Mouse (Mus musculus): Measurements from ENCODE around the gene Sugct. TPM values are rescaled to one million over a fixed set of nuclear protein-coding genes. Genes with fewer than 3 reads are reported as not detected.

The Sugct gene
- polyA plus RNA-seq, 1 experiment from 2014 or later = 3.6 TPM

DNA sequence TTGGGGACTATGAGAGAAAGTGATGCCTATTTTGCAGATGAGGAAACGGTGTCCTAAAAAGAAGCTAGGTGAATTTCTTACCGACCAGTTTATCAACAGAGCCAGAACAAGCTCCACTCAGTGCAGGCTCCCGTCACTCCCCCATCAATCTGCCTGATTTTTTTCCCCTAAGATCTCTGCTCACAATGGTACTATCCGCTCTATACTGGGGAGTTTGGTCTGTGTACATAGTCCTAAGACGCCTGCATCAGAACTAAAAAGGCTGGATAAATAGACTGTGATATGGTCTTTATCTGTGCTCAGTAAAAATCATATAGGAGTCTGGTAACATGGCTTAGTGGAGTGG is 755.9 kb downstream of the Sugct start:
- H3K36me3 ChIP-seq (ENCODE audit: control insufficient read depth, insufficient read depth, low read length) = no peaks in the 10 kb centered on the region
- 85% methylated on average over 5 of the region's 5 CpGs for WGBS

DNA sequence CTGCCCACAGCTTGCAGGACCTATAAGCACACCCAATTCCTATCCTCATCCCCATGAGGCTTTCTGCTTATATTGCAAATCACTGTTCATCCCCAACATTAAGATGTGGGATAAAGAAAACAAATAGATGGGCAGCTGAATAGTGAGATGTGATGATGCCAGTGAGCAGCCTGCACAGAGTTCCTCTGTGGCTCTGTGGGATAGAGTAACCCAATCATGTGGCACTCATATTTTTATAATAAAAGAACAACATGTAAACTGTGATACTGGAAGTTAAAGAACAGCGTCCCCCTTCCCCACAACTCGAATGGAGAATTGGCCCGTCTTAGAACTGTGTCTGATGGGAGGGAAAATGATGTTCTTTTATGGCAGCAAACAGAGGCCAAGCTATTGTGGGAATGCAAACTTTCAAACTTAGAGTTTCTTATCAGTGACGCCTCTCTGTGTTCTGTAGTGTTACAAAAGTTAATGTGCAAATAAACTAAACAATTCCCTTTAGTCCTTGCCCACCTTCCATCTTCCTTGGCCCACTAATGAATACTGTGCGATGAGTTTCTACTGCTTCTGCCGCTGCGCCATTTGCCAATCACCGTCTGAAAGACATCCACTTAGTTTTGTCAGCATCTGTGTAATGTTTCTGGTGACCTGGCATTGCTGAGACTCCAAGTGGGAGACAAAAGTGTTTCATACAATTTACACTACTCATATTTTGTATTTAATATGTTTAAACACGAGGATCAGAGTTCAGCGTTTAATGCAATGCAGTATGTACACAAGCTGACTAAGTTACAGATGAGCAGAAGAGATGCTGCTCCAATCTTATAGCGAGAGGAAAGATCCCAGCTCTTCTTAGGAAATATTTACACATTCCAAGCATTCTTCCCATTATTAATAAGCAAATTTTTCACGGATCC is 756.5 kb downstream of the Sugct start:
- no peaks in the 10 kb centered on the region for H3K27me3 ChIP-seq (ENCODE audit: control insufficient read depth, insufficient read depth, low read length)
- H3K4me3 ChIP-seq (ENCODE audit: low read depth, low read length) = no peak overlapping the region
- WGBS = 91% methylated on average over 12 of the region's 12 CpGs
- H3K9me3 ChIP-seq (ENCODE audit: control insufficient read depth, low read length) = no peaks in the 10 kb centered on the region
- no peak overlapping the region for H3K9ac ChIP-seq (ENCODE audit: low read length)
- no peaks in the 10 kb centered on the region for H3K4me1 ChIP-seq (replicated peaks; ENCODE audit: control insufficient read depth, insufficient read depth, low read length)
- H3K27ac ChIP-seq (ENCODE audit: low read depth, low read length) = no peak overlapping the region
- ATAC-seq (replicated peaks; ENCODE audit: low FRiP score) (no peak), DNase-seq (ENCODE audit: low spot score) (no peak)
- no peaks in the 10 kb centered on the region for H3K36me3 ChIP-seq (ENCODE audit: control insufficient read depth, insufficient read depth, low read length)
- H3K4me2 ChIP-seq (ENCODE audit: low read depth, low read length, severe bottlenecking) = no peak overlapping the region

More for the DNA sequence above, 755.9 kb downstream of the Sugct start:
- no peak overlapping the region for H3K27ac ChIP-seq (ENCODE audit: low read depth, low read length)
- no peak overlapping the region for H3K4me2 ChIP-seq (ENCODE audit: low read depth, low read length, severe bottlenecking)
- no peaks in the 10 kb centered on the region for H3K27me3 ChIP-seq (ENCODE audit: control insufficient read depth, insufficient read depth, low read length)
- H3K9me3 ChIP-seq (ENCODE audit: control insufficient read depth, low read length) = no peaks in the 10 kb centered on the region
- H3K4me3 ChIP-seq (ENCODE audit: low read depth, low read length) = no peak overlapping the region
- no peak overlapping the region for H3K9ac ChIP-seq (ENCODE audit: low read length)
- H3K4me1 ChIP-seq (replicated peaks; ENCODE audit: control insufficient read depth, insufficient read depth, low read length) = no peaks in the 10 kb centered on the region
- ATAC-seq (replicated peaks; ENCODE audit: low FRiP score) (no peak), DNase-seq (ENCODE audit: low spot score) (no peak)

DNA sequence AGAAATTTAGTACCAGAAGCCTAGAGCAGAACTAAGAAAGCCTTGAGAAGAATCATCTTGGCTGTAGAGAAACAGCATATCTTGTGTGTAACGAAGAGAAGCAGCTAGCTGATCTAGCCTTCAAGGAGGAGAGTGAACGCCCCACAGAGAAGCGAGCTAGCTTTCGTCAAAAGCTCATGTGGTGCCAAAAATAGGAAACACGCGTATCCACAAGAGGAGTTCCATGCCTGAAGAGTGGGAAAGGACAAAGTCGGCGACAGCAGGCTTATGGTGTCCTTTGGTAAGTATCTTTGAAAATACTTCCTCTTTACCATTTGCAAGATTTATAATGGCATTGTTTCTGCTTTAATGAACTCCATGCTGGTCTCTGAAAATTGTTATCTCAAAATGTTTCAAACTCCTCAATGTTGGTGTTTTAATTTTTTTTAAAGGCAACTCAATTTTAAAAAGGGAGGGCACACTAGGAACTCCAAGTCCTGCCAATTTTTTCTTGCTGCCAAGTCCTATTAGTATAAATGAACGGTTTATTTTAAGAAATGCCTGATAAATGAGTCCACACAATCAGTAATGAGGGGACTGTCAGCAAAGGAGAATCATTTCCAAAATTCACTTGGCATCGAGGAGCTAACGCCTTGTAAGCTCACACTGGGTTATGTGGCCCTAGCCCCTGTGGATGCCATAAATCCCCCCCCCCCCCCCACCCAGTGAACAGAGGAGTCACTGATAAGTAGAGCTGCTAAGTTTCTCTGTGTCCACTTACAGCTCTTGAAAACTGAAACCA is 757.7 kb downstream of the Sugct start:
- no peak for ATAC-seq (replicated peaks; ENCODE audit: low FRiP score)

DNA sequence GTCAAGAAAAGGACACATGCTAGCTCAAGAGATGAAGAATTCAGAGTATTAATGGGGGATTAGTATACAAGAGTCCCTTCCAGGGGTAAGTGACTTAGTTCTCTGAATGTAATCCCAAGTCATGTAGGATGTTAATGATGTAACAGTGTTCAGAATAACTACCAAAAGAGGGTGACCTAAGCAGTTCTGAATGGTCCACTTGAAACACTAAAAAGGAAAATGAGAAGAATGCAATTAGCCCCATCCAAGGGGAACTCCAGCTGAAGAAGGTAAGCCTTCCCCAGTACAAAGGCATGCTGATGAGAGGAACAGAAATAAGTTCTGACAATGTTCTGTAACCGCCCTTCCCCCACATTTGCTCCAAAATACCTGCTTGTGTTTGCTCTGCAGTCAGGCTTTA is 760.3 kb downstream of the Sugct start:
- no peaks in the 10 kb centered on the region for H3K36me3 ChIP-seq (ENCODE audit: control insufficient read depth, insufficient read depth, low read length)
- H3K27me3 ChIP-seq (ENCODE audit: control insufficient read depth, insufficient read depth, low read length) = no peaks in the 10 kb centered on the region
- no peak overlapping the region for H3K9ac ChIP-seq (ENCODE audit: low read length)
- ATAC-seq (replicated peaks; ENCODE audit: low FRiP score) (no peak), DNase-seq (ENCODE audit: low spot score) (no peak)
- H3K4me3 ChIP-seq (ENCODE audit: low read depth, low read length) = no peak overlapping the region
- 65% methylated on average over 1 of the region's 1 CpGs for WGBS
- no peaks in the 10 kb centered on the region for H3K4me1 ChIP-seq (replicated peaks; ENCODE audit: control insufficient read depth, insufficient read depth, low read length)
- no peak overlapping the region for H3K4me2 ChIP-seq (ENCODE audit: low read depth, low read length, severe bottlenecking)
- H3K9me3 ChIP-seq (ENCODE audit: control insufficient read depth, low read length) = no peaks in the 10 kb centered on the region
- H3K27ac ChIP-seq (ENCODE audit: low read depth, low read length) = no peak overlapping the region

More for the DNA sequence above, 757.7 kb downstream of the Sugct start:
- no peak overlapping the region for H3K27ac ChIP-seq (ENCODE audit: low read depth, low read length)
- H3K4me1 ChIP-seq (replicated peaks; ENCODE audit: control insufficient read depth, insufficient read depth, low read length) = no peaks in the 10 kb centered on the region
- H3K9ac ChIP-seq (ENCODE audit: low read length) = no peak overlapping the region
- WGBS = 90% methylated on average over 11 of the region's 11 CpGs
- no peak overlapping the region for H3K4me3 ChIP-seq (ENCODE audit: low read depth, low read length)
- H3K27me3 ChIP-seq (ENCODE audit: control insufficient read depth, insufficient read depth, low read length) = no peaks in the 10 kb centered on the region
- DNase-seq (ENCODE audit: low spot score) = no peak
- no peaks in the 10 kb centered on the region for H3K9me3 ChIP-seq (ENCODE audit: control insufficient read depth, low read length)
- no peaks in the 10 kb centered on the region for H3K36me3 ChIP-seq (ENCODE audit: control insufficient read depth, insufficient read depth, low read length)
- H3K4me2 ChIP-seq (ENCODE audit: low read depth, low read length, severe bottlenecking) = no peak overlapping the region

GRCm38 (mm10) chr13:16933600-16933999 is 761.8 kb downstream of the Sugct start:
- no peak for ATAC-seq (replicated peaks; ENCODE audit: low FRiP score)
- no peak for DNase-seq (ENCODE audit: low spot score)
- Histone ChIP-seq H3K9me3 (ENCODE audit: control insufficient read depth, low read length) (no peaks in the 10 kb centered on the region), H3K9ac (ENCODE audit: low read length) (no peak overlapping the region), H3K4me1 (replicated peaks; ENCODE audit: control insufficient read depth, insufficient read depth, low read length) (no peaks in the 10 kb centered on the region), H3K4me2 (ENCODE audit: low read depth, low read length, severe bottlenecking) (no peak overlapping the region), H3K27ac (ENCODE audit: low read depth, low read length) (no peak overlapping the region), H3K27me3 (ENCODE audit: control insufficient read depth, insufficient read depth, low read length) (no peaks in the 10 kb centered on the region), H3K4me3 (ENCODE audit: low read depth, low read length) (no peak overlapping the region), H3K36me3 (ENCODE audit: control insufficient read depth, insufficient read depth, low read length) (no peaks in the 10 kb centered on the region)
- 91% methylated on average over 4 of the region's 4 CpGs for WGBS

GRCm38 (mm10) chr13:16921305-16921704 is 774.0 kb downstream of the Sugct start:
- no peaks in the 10 kb centered on the region for H3K27me3 ChIP-seq (ENCODE audit: control insufficient read depth, insufficient read depth, low read length)
- H3K4me3 ChIP-seq (ENCODE audit: low read depth, low read length) = no peak overlapping the region
- no peak for DNase-seq (ENCODE audit: low spot score)
- no peaks in the 10 kb centered on the region for H3K4me1 ChIP-seq (replicated peaks; ENCODE audit: control insufficient read depth, insufficient read depth, low read length)
- H3K27ac ChIP-seq (ENCODE audit: low read depth, low read length) = no peak overlapping the region
- ATAC-seq (replicated peaks; ENCODE audit: low FRiP score) = no peak
- WGBS = 35% methylated on average over 4 of the region's 4 CpGs
- no peak overlapping the region for H3K4me2 ChIP-seq (ENCODE audit: low read depth, low read length, severe bottlenecking)
- H3K9me3 ChIP-seq (ENCODE audit: control insufficient read depth, low read length) = no peaks in the 10 kb centered on the region
- H3K36me3 ChIP-seq (ENCODE audit: control insufficient read depth, insufficient read depth, low read length) = no peaks in the 10 kb centered on the region
- no peak overlapping the region for H3K9ac ChIP-seq (ENCODE audit: low read length)

DNA sequence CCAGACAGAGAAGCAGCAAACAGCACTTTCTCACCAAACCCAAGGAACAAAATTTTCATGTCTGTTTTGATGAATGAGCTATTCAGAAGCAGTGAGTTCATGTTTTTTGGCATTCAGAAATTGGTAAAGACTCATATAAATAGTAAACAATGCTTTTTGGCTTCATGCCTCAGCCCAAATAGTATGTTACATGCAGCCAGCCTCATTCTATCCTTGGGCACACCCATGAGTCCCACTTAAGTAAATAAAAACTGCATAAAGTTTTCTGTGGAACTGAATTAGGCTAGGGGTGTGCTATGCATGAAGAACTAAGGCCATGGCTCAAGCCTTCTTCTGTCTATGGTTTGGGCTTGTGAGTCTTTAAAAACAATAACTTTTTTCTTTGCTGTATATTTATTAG is 779.7 kb downstream of the Sugct start:
- H3K9ac ChIP-seq (ENCODE audit: low read length) = no peak overlapping the region
- DNase-seq (ENCODE audit: low spot score) (no peak), ATAC-seq (replicated peaks; ENCODE audit: low FRiP score) (no peak)
- H3K27ac ChIP-seq (ENCODE audit: low read depth, low read length) = no peak overlapping the region
- no peaks in the 10 kb centered on the region for H3K36me3 ChIP-seq (ENCODE audit: control insufficient read depth, insufficient read depth, low read length)
- H3K4me1 ChIP-seq (replicated peaks; ENCODE audit: control insufficient read depth, insufficient read depth, low read length) = no peaks in the 10 kb centered on the region
- no peak overlapping the region for H3K4me2 ChIP-seq (ENCODE audit: low read depth, low read length, severe bottlenecking)
- no peaks in the 10 kb centered on the region for H3K9me3 ChIP-seq (ENCODE audit: control insufficient read depth, low read length)
- no peaks in the 10 kb centered on the region for H3K27me3 ChIP-seq (ENCODE audit: control insufficient read depth, insufficient read depth, low read length)
- H3K4me3 ChIP-seq (ENCODE audit: low read depth, low read length) = no peak overlapping the region

DNA sequence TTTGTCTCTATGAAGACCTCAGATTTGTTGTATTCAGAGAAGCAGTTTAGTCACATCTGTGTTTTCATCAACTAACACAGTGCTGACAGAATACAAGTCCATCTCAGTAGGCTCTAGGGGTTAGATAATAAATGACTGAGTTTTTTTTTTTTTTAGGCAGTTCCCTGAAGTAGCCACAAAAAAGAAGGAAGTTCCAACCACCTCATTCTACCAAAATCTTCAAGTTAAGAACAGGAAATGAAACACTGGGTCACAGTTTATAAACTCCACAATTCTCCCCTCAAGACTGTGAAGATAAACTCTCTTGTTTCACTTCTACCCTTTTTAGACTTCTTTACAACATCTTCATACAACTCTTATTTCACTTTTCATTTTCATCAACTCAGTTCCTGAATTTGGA is 783.1 kb downstream of the Sugct start:
- no peak for ATAC-seq (replicated peaks; ENCODE audit: low FRiP score)
- H3K4me3 ChIP-seq (ENCODE audit: low read depth, low read length) = no peak overlapping the region

More for the DNA sequence above, 783.1 kb downstream of the Sugct start:
- Histone ChIP-seq H3K9ac (ENCODE audit: low read length) (no peak overlapping the region), H3K4me1 (replicated peaks; ENCODE audit: control insufficient read depth, insufficient read depth, low read length) (no peaks in the 10 kb centered on the region), H3K36me3 (ENCODE audit: control insufficient read depth, insufficient read depth, low read length) (no peaks in the 10 kb centered on the region), H3K27me3 (ENCODE audit: control insufficient read depth, insufficient read depth, low read length) (no peaks in the 10 kb centered on the region), H3K4me2 (ENCODE audit: low read depth, low read length, severe bottlenecking) (no peak overlapping the region), H3K9me3 (ENCODE audit: control insufficient read depth, low read length) (no peaks in the 10 kb centered on the region), H3K27ac (ENCODE audit: low read depth, low read length) (no peak overlapping the region)
- no peak for DNase-seq (ENCODE audit: low spot score)

All from forebrain, embryonic 11.5 days (tissue).